Mouse (Mus musculus): Measurements from ENCODE around the gene Tdrd12. TPM values are rescaled to one million over a fixed set of nuclear protein-coding genes. Genes with fewer than 3 reads are reported as not detected.
"Not testable (repeated sequence)": the region's sequence is repeated elsewhere in the genome, so short reads cannot be mapped to it uniquely, and the experiment has no call there.

The Tdrd12 gene
- polyA plus RNA-seq, 1 experiment = not detected

DNA sequence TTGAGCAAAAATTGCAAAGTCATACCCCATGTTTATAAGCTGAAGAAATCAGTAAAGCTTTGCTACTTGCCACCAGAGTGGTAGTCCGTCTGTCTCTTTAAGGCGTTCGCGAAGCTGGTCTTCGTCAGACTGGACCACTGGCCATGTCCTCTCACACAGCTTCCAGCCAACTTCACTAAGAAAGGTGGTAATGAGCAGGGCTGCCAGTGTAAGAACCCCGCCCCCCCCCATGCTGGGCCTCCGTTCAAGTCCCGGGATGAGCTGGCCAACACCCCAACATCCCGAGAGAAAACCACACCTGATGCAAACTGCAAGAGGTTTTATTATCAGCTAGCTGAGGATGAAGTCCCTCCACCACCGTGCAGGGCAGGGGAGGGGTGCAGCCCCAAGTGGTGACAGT is 27.3 kb upstream of the Tdrd12 start:
- H3K27ac ChIP-seq (ENCODE audit: insufficient read depth, low read depth, low read length); H3K4me1 ChIP-seq (ENCODE audit: control insufficient read depth, insufficient read depth, low read length); H3K4me3 ChIP-seq (ENCODE audit: insufficient read depth, low read length): not testable (repeated sequence)

DNA sequence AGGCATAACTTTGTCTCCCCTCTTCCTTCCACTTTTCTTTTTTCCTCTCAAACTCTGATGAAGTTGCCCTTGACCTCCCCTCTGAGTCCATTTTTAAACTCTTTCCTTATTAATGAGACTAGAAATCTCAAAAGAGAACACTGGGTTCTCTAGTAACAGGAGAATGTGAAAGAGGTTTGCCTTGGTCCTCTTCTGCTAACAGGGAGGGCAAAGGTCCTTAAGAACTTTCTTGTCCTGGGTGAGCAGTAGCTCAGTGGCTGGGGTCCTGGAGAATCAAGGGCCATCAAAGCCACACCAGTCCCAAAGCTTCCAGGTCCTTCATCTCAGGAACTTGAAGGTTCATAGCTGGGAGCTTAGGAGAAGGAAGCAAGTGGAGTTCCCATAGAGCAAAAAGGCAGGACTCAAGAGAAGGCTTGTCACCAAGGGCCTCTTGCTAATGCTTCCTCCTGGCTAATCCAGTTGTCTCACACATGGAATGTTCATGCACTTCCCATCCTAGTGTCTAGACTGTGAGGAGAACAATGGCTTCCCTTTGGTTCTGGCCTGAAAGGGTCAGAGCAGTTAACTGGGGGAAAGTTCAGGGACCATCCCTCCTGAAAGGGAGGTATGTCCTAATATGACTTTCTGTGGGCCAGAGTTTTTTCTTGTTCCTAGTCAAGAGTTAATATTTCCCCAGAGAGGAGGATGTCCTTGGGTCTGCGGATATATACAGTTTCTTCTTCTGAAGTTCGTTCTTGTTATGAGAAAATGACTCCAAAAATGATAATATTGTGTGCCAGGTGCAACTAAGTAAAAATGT is 26.7 kb upstream of the Tdrd12 start:
- TF ChIP-seq CTCF (IDR thresholded peaks at IDR 0.05; ENCODE audit: low read depth, low read length) (no peak), POLR2A (IDR thresholded peaks at IDR 0.05; ENCODE audit: borderline replicate concordance, low read depth, low read length) (no peak)
- Histone ChIP-seq H3K4me3 (ENCODE audit: insufficient read depth, low read length) (no peak overlapping the region), H3K27ac (ENCODE audit: insufficient read depth, low read depth, low read length) (no peak overlapping the region), H3K4me1 (ENCODE audit: control insufficient read depth, insufficient read depth, low read length) (no peaks in the 10 kb centered on the region)

DNA sequence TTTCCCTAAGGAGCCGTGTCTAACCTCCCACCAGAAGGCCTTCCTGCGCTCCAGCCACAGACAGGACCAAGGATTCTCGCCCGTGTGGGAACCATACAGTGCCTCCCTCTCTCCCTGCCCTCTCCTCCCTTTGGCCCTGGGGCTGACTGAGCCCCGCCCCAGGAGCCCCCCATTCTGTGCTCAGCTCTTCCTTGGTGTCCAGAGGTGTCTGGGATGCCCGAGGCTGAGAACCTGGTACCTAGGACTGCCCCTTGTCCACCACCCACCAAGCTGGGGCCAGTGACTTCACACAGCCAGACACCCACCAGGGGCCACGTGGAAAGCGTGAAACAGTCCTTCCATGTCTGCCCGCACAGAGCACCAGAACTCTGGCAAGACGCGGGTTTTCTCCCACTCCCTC is 25.5 kb upstream of the Tdrd12 start:
- TF ChIP-seq CTCF (IDR thresholded peaks at IDR 0.05; ENCODE audit: low read depth, low read length) (no peak), POLR2A (IDR thresholded peaks at IDR 0.05; ENCODE audit: borderline replicate concordance, low read depth, low read length) (no peak)
- H3K4me3 ChIP-seq (ENCODE audit: insufficient read depth, low read length) = no peak overlapping the region
- H3K4me1 ChIP-seq (ENCODE audit: control insufficient read depth, insufficient read depth, low read length) = no peaks in the 10 kb centered on the region
- H3K27ac ChIP-seq (ENCODE audit: insufficient read depth, low read depth, low read length) = no peak overlapping the region

DNA sequence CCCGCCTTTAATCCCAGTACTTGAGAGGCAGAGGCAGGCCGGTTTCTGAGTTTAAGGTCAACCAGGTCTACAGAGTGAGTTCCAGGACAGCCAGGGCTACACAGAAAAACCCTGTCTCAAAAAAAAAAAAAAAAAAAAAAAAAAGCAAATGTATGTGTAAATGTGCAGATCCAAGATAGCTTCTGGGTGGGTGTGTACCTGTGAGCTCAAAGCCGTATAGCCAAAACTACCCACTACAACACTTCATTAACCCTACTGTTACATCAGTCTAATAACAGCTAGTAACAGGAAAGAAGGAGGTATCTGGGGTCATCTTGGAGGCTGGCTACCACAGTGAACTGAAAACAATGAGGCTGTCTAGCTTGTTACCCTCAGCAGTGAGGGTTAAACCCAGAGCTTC is 22.3 kb upstream of the Tdrd12 start:
- Histone ChIP-seq H3K4me1 (ENCODE audit: control insufficient read depth, insufficient read depth, low read length) (no peaks in the 10 kb centered on the region), H3K27ac (ENCODE audit: insufficient read depth, low read depth, low read length) (no peak overlapping the region), H3K4me3 (ENCODE audit: insufficient read depth, low read length) (no peak overlapping the region)
- TF ChIP-seq CTCF (IDR thresholded peaks at IDR 0.05; ENCODE audit: low read depth, low read length) = no peak
- TF ChIP-seq POLR2A (IDR thresholded peaks at IDR 0.05; ENCODE audit: borderline replicate concordance, low read depth, low read length) = no peak

DNA sequence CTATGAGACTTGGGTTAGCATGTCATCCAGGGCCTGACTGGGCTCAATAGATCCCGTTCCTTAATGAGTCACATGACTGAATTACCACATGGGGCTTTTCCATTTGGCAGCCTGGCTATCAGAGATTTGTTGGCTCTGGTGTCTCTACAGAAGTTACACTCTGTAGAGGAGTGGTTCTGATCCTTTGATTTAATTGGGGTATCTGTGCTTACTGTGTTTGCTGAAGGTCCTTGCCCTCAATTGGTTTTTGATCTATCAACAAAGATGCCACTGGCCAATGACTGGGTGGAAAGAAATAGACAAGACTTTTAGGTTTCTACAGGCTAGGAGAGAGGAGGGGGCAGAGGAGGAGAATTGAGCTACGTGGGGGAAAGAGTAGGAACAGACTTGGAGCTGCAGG is 21.1 kb upstream of the Tdrd12 start:
- TF ChIP-seq CTCF (IDR thresholded peaks at IDR 0.05; ENCODE audit: low read depth, low read length) (no peak), POLR2A (IDR thresholded peaks at IDR 0.05; ENCODE audit: borderline replicate concordance, low read depth, low read length) (no peak)
- Histone ChIP-seq H3K27ac (ENCODE audit: insufficient read depth, low read depth, low read length) (no peak overlapping the region), H3K4me1 (ENCODE audit: control insufficient read depth, insufficient read depth, low read length) (0 out of 2 replicates have a peak, but pooled peaks cover 2% of the 10 kb centered on the region), H3K4me3 (ENCODE audit: insufficient read depth, low read length) (no peak overlapping the region)

DNA sequence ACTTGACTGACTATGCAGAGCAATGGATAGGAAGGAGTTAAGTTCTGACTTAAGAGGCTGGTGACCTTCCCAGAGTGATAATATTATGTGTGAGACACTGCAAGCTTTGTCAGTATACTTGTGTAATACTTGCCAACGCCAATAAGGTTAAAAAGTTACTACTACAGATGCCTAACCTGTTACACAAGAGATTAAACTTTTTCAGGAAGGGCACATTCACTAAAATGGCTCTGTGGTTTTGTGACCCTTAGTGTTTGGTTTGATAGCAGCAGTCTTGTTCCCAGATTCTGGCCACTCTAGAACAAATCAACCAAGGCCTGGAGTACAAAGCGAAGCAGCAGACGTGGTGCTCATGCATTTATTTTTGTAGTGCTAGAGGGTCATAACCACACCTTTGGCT is 20.0 kb upstream of the Tdrd12 start:
- H3K4me1 ChIP-seq (ENCODE audit: control insufficient read depth, insufficient read depth, low read length) = 0 out of 2 replicates have a peak, but pooled peaks cover 2% of the 10 kb centered on the region
- H3K27ac ChIP-seq (ENCODE audit: insufficient read depth, low read depth, low read length) = no peak overlapping the region
- TF ChIP-seq CTCF (IDR thresholded peaks at IDR 0.05; ENCODE audit: low read depth, low read length) (no peak), POLR2A (IDR thresholded peaks at IDR 0.05; ENCODE audit: borderline replicate concordance, low read depth, low read length) (no peak)
- H3K4me3 ChIP-seq (ENCODE audit: insufficient read depth, low read length) = no peak overlapping the region

DNA sequence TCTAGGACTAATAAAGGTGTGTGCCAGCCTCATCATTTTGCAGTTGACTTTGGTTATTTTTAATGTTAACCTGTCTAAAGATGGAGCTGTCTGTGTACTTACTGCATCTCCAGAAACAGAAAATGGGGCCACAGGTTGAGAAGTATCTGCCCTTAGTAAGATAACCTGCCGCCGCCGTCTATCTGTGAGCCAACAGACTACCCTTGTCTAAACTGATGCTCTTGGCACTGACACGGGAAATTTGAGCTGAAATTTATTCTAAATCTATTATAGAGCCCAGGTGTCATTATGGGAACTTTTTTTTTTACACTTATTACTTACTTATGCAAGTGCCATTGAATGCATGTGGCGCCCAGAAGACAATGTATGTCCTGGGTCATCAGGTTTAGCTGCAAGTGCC is 19.4 kb upstream of the Tdrd12 start:
- no peak overlapping the region for H3K4me3 ChIP-seq (ENCODE audit: insufficient read depth, low read length)
- TF ChIP-seq CTCF (IDR thresholded peaks at IDR 0.05; ENCODE audit: low read depth, low read length) = no peak
- TF ChIP-seq POLR2A (IDR thresholded peaks at IDR 0.05; ENCODE audit: borderline replicate concordance, low read depth, low read length) = no peak
- no peak overlapping the region for H3K27ac ChIP-seq (ENCODE audit: insufficient read depth, low read depth, low read length)
- H3K4me1 ChIP-seq (ENCODE audit: control insufficient read depth, insufficient read depth, low read length) = 0 out of 2 replicates have a peak, but pooled peaks cover 2% of the 10 kb centered on the region

DNA sequence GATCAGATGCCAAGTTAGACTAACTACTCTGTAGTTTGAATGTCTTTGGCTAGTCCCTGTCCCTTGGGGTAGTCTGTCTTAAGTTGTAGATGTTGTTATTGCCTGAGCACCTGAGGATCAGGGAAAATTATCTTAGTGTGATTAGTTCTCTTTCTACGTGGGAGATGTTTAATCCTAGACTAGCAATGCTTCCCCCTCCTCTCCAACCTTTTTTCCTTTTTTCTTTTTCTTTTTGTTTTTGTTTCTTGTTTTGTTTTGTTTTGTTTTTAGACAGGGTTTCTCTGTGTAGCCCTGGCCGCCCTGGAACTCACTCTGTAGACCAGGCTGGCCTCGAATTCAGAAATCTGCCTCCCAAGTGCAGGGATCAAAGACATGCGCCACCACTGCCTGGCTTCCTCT is 18.7 kb upstream of the Tdrd12 start, which contains the start of gene Nudt19:
TSS of gene Nudt19 (minus strand) at position 100 of the 399 bp plus-strand sequence.
- 0 out of 2 replicates have a peak, but pooled peaks cover 2% of the 10 kb centered on the region for H3K4me1 ChIP-seq (ENCODE audit: control insufficient read depth, insufficient read depth, low read length)
- TF ChIP-seq POLR2A (IDR thresholded peaks at IDR 0.05; ENCODE audit: borderline replicate concordance, low read depth, low read length) (no peak), CTCF (IDR thresholded peaks at IDR 0.05; ENCODE audit: low read depth, low read length) (no peak)
- H3K27ac ChIP-seq (ENCODE audit: insufficient read depth, low read depth, low read length) = peak within 1 kb of the TSS; percentile 82
- peak within 1 kb of the TSS; percentile 98 for H3K4me3 ChIP-seq (ENCODE audit: insufficient read depth, low read length)

DNA sequence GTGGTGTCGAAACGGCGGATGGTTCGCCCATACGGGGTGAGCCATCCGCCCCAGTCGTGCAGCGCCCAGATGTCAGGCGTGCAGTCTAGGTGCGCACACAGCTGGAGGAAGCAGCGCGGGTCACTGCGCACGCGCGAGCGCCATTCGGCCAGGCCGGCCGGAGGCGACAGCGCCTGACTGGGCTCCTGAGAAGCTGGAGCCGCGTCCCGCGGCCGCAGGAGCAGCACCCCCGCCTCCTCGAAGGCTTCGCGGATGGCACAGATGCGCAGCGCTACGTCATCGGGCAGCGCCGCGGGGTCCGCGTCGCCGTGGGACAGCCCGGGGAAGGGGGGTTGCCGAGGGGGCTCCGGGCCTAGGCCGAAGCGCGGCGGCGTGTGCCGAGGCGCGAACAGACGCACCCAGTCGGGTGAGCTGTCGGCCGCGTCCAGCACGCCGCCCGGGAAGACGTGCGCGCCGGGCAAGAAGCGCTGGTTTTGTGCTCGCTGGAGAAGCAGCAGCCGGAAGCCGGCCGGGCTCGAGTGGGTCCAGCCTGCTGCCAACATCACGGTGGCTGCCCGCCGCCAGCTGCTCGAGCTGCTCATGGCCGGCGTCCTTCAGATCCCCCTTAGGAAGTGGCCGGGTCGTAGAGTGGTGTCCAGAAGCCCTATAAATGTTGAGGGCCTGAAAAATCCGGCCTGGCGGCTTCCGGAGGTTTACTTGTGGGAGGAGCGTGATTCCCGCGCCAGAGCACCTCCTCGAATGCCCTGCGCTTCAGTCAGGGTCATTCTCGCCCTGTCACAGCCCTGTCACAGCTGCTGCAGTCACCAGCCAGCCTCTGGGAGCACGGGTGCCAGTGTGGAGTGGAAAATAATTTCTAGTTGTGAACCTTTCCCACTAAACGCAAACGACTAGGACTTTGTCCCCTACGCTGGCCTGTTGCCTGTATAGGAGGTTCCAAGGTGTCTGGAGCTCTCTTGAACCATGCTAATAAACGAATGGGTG is 18.0 kb upstream of the Tdrd12 start:
- 0 out of 2 replicates have a peak, but pooled peaks cover 2% of the 10 kb centered on the region for H3K4me1 ChIP-seq (ENCODE audit: control insufficient read depth, insufficient read depth, low read length)
- peak overlapping the region; percentile 82 for H3K27ac ChIP-seq (ENCODE audit: insufficient read depth, low read depth, low read length)
- TF ChIP-seq CTCF (IDR thresholded peaks at IDR 0.05; ENCODE audit: low read depth, low read length) = no peak
- peak; percentile 45; the same call in 1 of the 2 replicates for TF ChIP-seq POLR2A (IDR thresholded peaks at IDR 0.05; ENCODE audit: borderline replicate concordance, low read depth, low read length)
- peak overlapping the region; percentile 98 for H3K4me3 ChIP-seq (ENCODE audit: insufficient read depth, low read length)

Measured in bone marrow macrophage, adult 2 months (primary cell).